Mouse (Mus musculus) bone marrow macrophage, adult 2 months (primary cell): ENCODE measurements around the gene Dhx40. TPM values are rescaled to one million over a fixed set of nuclear protein-coding genes. Genes with fewer than 3 reads are reported as not detected.
"Not testable (repeated sequence)": the region's sequence is repeated elsewhere in the genome, so short reads cannot be mapped to it uniquely, and the experiment has no call there.

Experiments
- H3K27ac ChIP-seq: 2 replicates; pipeline ENCODE4 v1.5.1; 2012; ENCODE audit warnings: low read depth, low read length; ENCODE audit not compliant: insufficient read depth
- H3K4me1 ChIP-seq: 2 replicates; pipeline ENCODE4 v1.6.1; 2012; ENCODE audit warnings: low read length; ENCODE audit not compliant: control insufficient read depth, insufficient read depth
- H3K4me3 ChIP-seq: 2 replicates; pipeline ENCODE4 v1.5.1; 2012; ENCODE audit warnings: mild to moderate bottlenecking, low read length, moderate library complexity; ENCODE audit not compliant: insufficient read depth
- CTCF ChIP-seq: IDR thresholded peaks from 2 replicates; pipeline ENCODE4 v1.5.1; 2012; ENCODE audit warnings: low read depth, mild to moderate bottlenecking, low read length, moderate library complexity
- POLR2A ChIP-seq: IDR thresholded peaks from 2 replicates; pipeline ENCODE4 v1.6.1; 2012; ENCODE audit warnings: mild to moderate bottlenecking, low read depth, low read length, borderline replicate concordance
- polyA plus RNA-seq: library from polyadenylated mRNA; stranded (reverse); fragments of >200 nt; gene quantifications from 2 replicates; pipeline ENCODE4 v1.2.4, GENCODE M21; 2012; ENCODE audit not compliant: missing spikeins, insufficient read depth, insufficient read length

Gene Dhx40
- polyA plus RNA-seq, 1 experiment, result 26.5 TPM

DNA sequence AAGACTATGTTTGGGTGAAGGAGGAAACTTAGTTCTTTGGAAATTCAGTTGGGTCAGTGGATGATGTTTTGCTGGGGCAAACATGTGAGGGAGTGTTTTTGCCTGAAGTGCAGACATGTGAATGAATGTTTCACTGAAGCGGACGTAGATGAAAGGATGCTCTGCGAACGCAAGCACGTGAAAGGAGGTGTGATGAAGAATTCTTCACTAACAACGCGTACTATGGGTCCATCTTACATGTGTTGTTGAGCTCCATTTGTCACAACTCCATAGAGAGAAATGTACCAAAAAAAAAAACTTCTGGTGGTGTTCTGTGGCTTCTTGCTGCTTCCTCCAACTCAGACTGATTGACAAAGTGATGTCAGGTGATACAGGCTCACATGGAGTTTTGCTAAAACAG, 15.0 kb upstream of the Dhx40 start:
- H3K27ac ChIP-seq, result no peak overlapping the region
- H3K4me3 ChIP-seq, result no peak overlapping the region
- TF ChIP-seq CTCF, result no peak
- TF ChIP-seq POLR2A, result no peak
- peaks cover 12% of the 10 kb centered on the region for H3K4me1 ChIP-seq

DNA sequence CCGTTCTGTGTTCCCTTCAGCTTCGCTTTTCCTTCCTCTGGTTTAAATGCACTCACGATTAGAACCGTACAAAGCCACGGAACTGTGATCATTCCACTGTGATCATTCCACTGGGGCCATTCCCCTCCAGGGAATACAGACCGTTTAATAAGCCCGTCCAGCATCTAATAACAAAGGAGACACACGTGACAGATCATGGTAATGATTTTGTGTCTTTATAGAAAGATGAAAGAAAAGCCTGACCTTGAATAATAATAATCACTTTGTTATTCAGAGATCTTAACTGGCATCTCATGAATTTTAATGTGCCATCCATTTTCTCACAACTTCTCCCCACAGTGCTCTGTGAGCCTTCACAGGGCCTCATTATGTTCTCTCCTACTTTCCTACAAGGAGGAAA, 12.0 kb upstream of the Dhx40 start:
- no peak overlapping the region for H3K4me3 ChIP-seq
- peaks cover 8% of the 10 kb centered on the region for H3K4me1 ChIP-seq
- TF ChIP-seq CTCF, result no peak
- H3K27ac ChIP-seq, result no peak overlapping the region

DNA sequence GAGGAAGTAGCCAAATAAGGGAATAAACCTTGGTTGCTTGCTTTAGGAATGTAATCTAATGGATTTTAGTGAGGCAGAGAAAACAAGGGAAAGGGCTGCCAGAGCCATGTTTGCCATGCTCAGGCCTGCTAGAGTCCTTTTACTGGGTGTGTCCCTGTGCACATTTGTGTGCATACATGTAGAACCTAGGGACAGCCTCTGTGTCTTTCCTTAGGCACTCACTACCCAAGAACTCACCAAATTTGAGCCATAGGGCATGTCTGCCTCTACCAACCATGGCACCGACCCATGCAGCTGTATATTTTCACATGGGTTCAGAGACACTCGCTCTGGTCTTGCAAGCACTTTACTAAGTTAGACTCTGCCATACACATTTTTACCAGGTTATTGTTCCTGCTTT, 11.4 kb upstream of the Dhx40 start:
- peaks cover 8% of the 10 kb centered on the region for H3K4me1 ChIP-seq
- no peak overlapping the region for H3K4me3 ChIP-seq
- H3K27ac ChIP-seq, result no peak overlapping the region
- no peak for TF ChIP-seq POLR2A
- TF ChIP-seq CTCF, result no peak

DNA sequence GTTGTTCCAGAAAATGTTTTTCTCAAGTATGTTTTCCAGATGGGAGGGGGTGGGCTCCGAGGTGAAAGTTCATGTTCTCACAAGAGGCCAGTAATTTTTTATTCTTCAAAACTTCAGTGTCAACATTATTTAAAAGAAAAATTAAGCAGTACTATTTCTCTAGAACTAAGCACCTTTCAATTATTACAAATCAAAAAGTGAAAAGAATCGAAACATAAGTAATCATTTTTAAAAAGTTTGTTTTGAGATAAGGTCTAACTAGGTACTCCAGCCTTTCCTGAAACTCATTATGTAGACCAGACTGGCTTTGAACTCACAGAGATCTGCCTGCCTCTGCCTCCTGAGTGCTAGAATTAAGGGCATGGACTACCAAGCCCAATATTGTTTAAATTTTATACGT, 8.7 kb upstream of the Dhx40 start:
- H3K27ac ChIP-seq, result peak overlapping the region; percentile 65
- H3K4me3 ChIP-seq, H3K4me1 ChIP-seq: not testable (repeated sequence)

DNA sequence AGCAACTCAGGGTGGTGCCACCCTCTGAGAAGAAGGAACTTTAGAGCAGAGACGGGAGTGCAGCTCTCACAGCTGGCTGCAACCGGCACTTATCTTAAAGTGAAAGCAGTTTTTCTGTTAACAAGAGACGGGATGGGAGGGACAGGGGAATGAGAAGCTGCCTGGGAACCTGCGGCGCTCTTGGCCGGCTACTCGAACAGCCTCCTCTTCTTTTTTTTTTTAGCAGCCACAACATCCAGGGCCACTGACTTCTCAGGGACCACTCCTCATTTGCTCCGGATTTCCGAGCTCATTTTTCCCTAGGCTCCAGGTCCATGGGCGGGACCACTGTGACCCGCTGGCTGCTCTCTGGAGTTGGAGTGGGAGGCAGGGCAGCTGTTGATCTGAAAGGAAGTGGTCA, 6.9 kb upstream of the Dhx40 start:
- H3K4me3 ChIP-seq, result peak overlapping the region; percentile 20; the same call in 1 of the 2 replicates
- not testable (repeated sequence) for H3K4me1 ChIP-seq, H3K27ac ChIP-seq

DNA sequence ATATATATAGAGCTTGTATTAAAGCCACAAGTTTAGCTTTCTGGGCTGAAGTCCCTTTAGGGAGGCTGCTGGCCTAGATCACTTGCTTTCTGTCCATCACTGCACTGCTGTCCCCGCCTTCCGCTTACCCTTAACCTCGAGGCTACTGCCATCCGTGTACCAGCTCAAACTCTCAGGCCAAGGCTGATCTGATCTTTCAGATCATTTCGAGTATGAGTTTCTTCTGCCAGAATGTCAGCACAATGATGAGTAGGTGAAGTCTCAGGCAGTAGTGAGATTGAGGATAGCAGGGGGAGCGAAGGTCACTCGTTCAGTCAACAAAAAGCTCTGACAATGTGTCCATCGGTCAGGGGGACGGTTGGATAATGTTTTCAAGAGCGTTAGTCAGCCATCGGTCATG, 5.7 kb upstream of the Dhx40 start:
- H3K27ac ChIP-seq, H3K4me1 ChIP-seq, H3K4me3 ChIP-seq: not testable (repeated sequence)

DNA sequence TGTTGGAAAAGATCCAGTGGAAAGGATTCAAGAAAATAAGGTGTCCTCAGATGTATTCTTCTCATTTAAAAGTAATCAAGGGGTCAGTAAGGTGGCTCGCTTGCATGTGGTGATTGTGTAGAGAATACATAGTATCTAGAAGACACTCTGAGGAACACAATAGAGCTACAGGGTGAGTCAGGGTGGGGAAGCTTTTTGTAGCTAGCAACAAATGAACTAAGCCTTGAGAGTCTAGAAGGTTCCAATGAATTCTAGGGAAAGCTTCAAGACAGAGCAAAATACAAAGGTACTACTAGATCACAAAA, 3.7 kb upstream of the Dhx40 start:
- H3K27ac ChIP-seq, result peak overlapping the region; percentile 70
- H3K4me3 ChIP-seq, result no peak overlapping the region
- TF ChIP-seq POLR2A (no peak), CTCF (no peak)

DNA sequence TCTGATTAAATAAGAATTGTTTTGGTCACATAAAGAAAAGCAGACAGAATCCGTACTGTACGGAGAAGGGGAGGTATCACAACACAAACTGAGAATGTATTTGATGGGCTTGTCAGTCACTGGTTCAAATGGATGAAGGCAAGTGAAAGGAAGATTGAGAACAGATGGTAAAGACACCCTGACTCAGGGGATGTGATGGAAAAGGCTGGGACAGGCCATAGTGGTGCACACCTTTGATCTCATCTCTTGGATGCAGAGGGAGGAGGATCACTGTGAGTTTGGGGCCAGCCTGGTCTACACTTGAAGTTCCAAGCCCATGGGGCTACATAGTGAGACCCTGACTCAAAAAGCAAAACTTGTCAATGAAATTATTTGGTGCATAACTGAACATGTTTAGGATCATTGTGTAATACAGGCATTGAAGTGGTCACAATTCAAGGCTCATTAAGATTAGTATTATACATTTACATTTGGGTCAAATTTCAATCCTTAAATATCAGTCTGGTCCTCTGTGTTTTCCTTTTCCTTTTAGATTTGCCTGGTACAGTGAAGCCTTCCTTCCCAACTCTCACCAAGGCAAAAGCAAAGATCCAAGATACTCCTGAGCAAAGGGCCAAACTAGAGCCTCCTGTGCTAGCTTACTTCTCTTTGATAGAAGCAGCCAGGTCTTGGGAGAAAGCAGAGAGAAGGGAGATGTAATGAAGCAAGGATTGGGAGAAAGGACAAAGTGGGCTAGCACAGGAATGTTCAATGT, 3.2 kb upstream of the Dhx40 start:
- H3K4me3 ChIP-seq, result no peak overlapping the region
- TF ChIP-seq POLR2A (no peak), CTCF (no peak)
- H3K27ac ChIP-seq, result no peak overlapping the region
- peaks cover 3% of the 10 kb centered on the region; the same call in 1 of the 2 replicates for H3K4me1 ChIP-seq

More for the DNA sequence above, 3.7 kb upstream of the Dhx40 start:
- H3K4me1 ChIP-seq, result peaks cover 3% of the 10 kb centered on the region; the same call in 1 of the 2 replicates

DNA sequence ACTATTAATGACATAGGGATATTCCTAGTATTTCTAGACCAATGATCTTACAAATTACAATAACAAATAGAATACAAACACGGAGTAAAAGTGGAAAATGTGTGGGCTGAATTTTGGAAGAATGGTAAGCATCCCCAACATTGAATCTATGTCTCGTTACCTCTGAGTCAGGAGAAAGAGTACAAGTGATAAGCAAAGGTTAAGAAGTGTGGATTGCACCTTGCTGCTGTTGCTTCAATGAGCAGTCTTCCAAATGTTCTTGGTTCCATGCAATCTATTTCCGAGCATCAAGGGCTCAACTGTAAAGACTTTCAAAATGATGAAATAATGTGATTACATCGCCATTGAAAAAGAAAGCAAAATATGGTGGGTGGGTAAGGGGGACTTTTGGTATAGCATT, 2.3 kb upstream of the Dhx40 start:
- TF ChIP-seq CTCF (no peak), POLR2A (no peak)
- Histone ChIP-seq H3K27ac (no peak overlapping the region), H3K4me3 (no peak overlapping the region), H3K4me1 (peaks cover 3% of the 10 kb centered on the region; the same call in 1 of the 2 replicates)

DNA sequence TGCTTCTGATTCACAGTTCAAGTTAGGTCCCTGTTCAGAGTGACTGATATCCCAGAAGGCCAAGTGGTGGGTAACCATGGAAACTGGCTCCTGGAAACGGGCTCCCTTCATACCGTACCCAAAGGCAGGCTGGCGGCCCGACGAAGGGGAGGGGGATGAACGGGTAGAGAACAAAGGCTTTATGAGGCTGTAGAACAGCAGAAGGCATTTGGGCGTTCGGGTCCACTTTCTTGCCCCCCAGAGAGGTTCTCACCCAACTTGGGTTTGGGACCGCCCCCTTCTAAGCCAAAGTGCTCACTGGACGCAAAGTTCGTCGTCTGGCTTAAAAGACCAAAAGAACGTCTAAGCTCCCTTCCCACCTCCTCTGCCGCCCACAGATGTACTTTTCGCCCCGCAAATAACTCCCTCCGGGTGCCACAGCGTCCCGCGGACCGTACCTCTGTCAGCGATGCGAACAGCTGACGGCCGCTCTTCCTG, 507 bp downstream of the Dhx40 start:
- no peak for TF ChIP-seq CTCF
- TF ChIP-seq POLR2A, result no peak
- Histone ChIP-seq H3K27ac (peak overlapping the region; percentile 11; the same call in 1 of the 2 replicates), H3K4me3 (peak overlapping the region; percentile 85), H3K4me1 (peaks cover 3% of the 10 kb centered on the region; the same call in 1 of the 2 replicates)

DNA sequence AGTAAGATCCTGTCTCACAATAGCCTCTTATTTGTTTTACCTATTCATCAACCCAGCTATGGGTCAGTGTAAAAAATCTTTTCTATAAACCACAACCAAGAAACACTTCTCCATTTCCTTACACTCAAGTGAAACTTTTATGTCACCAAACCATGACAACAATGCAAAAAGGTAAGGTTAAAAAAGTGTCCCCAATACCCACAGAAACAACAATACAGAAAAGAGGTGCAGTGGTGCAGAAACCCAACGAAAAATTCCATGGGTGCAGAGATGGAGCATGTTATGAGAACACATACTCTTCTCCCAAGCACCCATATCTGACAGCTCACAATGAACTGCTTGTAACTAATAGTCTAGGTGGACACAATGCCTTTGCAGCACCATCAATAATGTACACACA, 13.4 kb downstream of the Dhx40 start:
- Histone ChIP-seq H3K27ac (no peak overlapping the region), H3K4me3 (no peak overlapping the region), H3K4me1 (no peaks in the 10 kb centered on the region)
- TF ChIP-seq POLR2A, result no peak
- TF ChIP-seq CTCF, result no peak

DNA sequence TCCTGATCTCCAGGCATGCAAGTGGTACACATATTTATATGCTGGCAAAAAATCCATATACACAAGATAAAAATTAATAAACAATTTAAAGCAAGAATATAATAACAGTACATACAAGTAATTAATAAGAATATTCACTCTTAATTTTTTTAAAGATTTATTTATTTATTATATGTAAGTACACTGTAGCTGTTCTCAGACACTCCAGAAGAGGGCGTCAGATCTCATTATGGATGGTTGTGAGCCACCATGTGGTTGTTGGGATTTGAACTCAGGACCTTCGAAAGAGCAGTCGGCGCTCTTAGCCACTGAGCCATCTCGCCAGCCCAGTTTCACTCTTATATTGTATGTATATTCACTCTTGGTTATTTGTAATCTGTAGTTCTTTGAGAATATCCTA, 20.1 kb downstream of the Dhx40 start:
- not testable (repeated sequence) for H3K4me1 ChIP-seq, H3K4me3 ChIP-seq, H3K27ac ChIP-seq
